Mouse (Mus musculus): Measurements from ENCODE around the gene Csrnp3.
A peak's percentile ranks its signal among the peaks of the same experiment; 100 is the strongest.

Gene Csrnp3

DNA sequence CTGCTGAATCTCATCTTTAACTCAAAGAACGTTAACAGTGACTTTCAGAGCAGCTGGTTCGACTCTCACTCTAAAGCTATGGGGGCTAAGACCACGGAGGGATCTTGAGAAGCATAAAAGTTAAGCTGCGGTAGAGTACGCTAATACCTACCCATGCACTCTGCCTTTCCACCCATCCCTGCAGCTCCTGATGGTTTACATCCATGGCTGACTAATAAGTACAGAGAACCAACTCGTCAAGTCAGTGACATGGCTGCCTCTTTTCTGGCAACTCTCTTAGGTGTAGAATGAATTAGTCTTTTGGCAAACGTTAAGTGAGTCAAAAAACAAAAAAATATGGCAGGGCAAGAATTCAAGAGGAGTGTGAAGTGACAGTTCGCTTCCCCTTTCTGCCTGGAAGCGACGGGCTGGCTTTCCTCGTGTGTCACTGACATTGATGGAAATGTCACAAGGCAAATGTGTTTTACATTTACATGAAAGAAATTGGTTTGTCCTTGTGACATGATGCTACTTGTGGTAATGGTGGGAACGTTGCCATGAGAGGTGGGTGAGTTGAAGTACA lies 19.3 kb downstream of the Csrnp3 start:
- no peak for DNase-seq (ENCODE audit: low read depth, low spot score)

DNA sequence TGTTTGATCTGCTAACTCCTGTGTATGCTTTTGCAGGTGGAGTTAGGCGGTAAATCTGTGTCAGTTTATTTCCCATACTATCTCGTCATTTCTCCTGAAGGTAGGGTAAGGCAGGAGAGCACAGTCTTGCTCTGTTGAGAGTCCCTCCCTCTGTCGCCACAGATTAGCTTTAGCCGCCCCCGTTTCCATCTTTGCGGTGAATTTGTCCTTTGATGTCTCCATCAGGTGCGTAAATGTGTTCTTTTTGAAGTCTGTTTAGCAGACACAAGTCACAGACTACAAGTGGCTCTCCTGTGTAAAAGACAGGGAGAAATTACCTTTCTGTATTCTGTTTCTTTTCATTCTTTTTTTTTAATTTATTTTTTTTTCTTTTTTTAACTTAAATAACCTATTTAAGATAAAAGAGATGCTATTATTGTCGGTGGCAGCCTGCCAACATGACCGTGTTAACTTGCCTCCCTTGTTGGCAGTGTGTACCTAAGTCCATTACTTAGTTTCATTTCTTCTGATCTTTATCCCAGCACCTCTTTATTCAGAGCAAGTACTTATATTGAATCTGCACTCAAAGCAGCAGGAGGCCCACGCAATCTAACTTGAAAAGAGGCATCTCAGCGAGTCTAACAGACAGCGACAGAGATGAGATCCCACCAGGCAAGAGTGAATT lies 25.5 kb downstream of the Csrnp3 start:
- DNase-seq (ENCODE audit: low read depth, low spot score), result no peak

DNA sequence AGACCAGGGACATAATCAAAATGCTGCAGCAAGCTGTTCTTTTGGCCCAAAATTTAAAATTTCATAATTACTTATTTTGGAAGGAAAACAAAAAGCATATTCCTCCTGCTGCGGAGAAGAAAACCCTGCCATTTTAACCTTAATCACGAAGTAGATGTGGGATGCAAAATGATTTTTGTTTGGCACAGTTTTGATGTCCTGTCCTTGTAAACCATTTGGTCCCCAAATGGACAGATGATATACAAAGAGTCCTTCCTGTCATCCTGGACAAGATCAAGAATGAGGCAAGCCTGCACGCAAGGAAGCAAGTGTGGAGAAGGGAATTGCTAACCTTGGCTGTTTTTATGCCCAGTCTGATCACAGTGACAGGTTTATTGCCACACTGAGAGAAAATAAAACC lies 46.0 kb downstream of the Csrnp3 start:
- no peak for DNase-seq (ENCODE audit: low read depth, low spot score)

DNA sequence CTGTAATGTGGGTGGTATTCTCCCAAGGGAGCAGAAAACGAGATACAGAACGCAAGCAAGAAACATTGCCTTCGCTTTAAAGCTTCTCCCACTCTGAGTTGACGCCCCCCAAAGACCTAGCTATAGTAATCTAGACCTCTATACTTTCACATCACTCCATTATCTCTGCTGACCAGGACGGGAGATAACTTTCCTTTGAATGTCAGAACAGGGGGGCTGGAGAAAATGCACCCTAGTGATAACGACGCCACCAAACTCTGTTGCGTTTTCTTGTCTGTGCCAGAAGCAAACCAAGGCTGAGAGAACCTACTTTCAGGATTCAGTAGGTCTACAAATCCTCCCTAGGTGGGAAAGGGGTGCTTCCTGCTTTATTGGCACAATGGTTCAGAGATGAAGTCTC lies 47.7 kb downstream of the Csrnp3 start:
- DNase-seq (ENCODE audit: low read depth, low spot score), result no peak

DNA sequence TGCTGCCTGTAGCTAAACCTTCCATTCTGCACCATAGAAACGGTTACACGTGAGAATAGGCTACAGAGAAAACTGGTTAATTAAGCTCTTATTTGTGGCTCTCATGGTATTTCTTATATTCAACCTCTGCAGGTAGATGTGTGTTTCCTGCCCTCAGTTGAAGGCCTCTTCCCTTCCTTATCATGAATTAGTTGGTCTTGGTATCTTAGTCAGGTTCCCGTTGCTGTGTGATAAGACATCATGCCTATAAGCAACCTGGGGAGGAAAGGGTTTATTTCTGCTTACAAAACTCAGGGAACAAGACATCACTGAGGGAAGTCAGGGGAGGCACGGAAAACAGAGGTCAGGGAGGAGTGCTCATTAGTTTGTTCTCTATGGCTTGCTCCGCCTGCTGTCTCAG lies 48.7 kb downstream of the Csrnp3 start:
- DNase-seq (ENCODE audit: low read depth, low spot score), result no peak

DNA sequence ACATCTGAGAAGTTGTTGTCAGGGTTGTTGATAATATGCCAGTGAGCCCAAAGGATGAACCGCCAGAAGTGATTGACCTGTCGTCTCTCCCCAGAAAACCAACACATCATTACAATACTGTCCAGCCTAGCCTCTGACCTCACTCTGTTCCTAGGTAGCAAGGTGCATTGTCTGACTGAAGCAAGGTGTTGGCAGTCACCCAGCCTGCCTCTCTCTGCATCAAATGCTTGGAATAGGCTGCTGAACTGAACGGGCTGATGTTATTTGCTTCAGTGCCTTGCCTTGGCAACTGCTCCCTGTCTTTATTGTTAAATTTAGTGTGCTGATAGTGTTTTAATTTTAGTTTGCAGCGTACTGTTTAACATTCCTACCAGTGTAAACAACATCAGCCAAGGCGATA lies 51.0 kb downstream of the Csrnp3 start:
- DNase-seq (ENCODE audit: low read depth, low spot score), result no peak

DNA sequence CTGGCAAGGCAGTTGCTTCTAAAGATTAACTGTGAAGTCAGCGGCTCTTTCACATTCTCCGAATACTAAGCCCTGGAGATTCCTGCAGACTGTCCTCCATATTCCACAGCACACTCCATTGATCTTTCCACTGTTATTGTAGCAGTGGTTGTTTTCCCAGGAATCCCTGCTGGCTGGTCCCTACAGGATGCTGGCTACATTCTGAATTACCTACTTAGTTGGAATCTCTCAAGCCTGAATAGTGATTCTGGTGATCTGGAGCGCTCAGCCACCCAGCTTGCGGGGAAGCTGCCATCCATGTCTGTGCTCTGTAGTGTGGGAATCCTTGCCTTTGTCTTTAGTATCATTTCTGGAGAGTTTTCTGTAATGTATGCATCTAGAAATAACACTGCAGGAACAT lies 51.5 kb downstream of the Csrnp3 start:
- DNase-seq (ENCODE audit: low read depth, low spot score), result no peak

DNA sequence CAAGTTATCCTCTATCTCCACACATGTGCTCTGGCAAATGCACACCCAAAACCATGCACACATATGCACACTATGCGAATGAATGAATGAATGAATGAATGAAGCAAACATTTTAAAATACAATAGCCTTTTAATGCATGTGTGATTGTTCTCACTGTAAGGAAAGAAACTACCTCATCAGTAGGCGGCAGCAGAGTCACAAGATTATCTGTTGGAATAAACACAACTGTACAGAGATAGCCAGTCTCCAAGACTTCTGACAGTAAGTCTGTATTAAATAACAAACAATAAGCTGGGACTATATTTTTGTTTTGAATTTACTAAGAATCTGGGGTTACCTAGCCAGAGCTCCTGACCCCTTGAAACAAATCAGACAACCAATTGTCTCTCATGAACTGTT lies 53.9 kb downstream of the Csrnp3 start:
- no peak for DNase-seq (ENCODE audit: low read depth, low spot score)

DNA sequence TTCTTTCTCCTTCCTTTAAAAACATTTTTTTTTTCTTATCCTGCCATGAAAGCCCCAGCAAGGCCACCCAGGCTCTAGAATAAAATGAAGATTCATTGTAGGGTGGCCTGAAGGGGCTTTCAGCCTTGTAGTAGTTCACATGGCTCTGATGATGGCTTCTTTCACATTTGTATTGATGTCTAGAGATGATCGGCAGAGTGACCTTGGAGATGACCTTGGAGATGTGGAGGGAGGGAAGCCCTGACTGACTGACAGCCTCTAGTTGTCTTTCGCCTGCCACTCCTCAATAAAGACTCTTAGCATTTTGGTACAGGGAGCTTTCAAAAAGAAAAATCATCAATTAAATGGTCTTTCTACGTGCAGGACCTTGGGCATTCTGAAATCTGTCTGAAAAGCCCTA lies 63.0 kb downstream of the Csrnp3 start:
- DNase-seq (ENCODE audit: low read depth, low spot score), result no peak

DNA sequence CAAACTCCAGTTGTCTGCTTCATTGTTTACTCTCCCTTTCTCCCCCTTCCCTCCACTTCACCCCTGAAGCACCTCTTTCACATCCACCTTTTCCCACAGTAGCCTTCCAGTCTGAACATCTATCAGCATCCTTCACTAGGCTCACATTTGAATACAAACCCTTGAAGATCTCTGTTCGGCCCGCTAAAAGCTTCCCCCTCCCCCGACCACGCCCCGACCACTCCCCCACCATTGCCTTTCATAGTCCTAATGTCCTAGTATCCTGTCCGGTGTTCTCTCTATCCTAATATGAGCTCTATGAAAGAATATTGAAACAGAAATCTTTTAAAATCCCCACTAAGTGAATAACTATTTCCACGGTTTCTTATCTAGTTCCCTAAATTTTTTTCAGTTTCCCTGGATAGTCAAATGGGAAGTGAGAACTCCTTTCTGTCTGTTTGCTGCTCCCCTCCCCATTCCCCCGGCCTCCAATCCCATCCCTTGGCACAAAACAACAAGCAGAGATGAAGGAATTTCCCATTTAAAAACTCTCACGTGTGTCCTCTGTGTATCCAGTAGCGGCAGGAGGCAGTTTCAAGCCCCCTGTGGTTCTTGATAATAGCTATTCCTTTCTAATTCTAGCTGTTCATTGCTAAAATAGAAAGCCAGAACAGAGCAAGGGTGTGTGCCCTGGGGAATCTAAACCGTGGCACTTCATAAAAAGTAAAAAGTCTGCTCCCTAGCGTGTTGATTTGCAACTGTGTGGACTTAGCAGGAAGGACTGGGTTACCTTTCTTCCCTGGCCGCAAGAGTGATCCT lies 64.4 kb downstream of the Csrnp3 start:
- DNase-seq (ENCODE audit: low read depth, low spot score), result no peak

DNA sequence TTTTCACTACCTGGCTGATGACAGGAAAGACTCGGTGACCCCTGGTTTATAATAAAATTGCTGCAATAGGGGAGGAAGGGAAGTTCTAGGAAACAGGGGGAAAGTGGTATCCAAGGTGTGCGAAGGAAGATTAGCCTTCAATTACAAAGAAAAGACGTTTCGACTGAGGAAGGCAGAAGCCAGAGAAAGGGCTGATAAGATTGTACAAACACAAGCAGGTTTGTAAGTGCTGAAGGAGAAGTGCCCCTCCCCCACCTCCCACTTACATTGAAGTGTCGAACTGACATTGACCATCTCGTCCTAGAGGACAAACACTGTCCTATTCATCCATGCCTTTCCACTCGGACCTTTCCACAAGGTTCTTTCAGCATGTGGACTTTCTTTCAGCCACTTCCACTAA lies 70.4 kb downstream of the Csrnp3 start:
- DNase-seq (ENCODE audit: low read depth, low spot score), result no peak

DNA sequence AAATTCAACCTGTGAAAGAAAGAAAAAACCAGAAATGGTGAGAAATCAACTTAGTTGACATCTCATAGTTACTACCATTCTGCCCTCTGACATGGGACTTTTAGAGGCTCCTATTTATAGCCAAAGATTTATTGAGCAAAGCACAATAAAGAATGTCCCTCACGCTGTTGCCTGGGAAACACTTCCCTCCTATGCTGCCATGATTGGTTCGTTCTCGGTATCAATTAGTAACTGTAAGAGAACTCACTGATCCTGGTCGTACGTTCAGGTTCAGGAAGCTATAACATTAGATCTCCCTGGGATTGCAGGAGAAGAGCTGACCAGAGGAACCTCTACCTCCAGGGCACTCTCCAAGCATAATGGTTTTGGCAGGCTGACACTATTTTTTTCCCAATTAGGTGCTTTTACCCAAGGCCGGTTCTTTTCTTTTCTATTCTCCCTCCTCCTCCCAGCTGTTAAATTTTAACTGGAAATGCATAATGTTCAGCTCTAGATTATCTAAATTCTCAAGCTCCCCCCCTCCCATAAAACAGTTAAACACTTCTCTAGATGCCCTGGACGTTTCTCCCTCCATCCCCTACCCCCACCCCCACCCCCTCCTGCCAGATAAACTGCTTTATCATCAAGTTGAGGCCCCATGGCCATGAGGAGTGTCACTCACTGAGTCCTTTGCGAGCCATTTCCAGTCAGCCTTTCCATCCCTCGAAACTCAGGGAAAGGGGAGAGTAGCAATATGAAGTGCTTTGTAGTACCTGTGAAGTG lies 75.3 kb downstream of the Csrnp3 start:
- no peak for DNase-seq (ENCODE audit: low read depth, low spot score)

DNA sequence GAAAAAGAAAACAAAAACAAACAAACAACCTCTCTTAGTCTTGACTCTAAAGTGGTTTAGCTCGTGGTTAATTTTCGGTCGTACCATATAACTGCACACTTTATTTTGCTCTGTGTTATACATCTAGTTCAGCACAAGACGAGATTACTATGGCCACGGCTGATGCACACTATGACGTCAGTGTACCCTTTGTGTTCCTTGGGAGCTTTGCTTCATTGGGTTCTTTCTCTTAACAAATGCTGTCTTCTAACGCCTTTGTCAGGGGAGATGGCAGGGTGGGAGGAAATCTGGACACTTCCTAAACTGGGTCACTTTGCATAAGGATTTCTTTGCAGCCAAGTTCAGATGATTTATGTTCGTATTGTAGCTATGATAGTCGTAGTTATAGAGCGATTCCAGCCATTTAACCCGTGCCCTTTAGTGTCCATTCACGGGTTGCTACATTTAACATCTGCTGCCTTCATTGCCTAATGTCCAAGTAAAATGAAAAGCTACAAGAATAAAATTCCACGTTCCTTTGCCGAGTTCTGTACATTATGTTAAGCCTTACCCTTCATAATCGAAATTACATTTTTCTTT lies 79.9 kb downstream of the Csrnp3 start:
- DNase-seq (ENCODE audit: low read depth, low spot score), result no peak

DNA sequence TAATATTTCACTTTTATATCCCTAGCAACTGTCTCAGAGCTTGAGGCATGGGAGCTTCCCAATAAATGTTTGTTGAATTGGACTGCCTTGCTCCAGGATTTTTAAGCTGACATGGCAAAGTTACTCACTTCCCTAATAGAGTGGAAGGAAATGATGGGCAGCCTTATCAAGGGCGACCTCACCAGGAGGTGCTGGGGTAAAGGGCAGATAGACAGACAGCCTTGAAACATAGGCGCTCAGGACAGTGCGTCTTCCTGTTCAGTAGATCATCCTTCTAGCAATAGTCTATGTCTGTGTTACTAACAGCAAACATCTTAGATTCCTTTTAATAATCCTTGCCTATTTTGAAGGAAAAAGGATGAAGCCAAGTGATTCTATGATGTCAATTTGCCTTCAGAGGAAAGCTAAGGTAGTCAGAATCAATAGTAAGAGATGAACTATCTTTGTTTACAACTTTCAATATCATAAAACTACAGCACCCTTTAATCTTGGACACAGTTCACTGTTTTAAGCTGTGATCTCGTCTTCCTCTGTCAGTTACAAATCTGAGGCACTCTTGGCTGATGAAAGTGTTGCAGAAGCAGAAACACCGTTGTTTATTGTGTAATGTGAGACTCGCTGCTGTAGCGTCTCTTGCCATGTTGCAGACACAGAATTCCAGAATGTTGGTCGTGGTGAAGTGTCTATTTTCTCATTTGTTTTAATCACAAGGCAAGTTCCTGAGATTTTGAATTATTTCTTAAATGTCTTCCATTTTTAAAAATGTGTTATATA lies 81.6 kb downstream of the Csrnp3 start:
- no peak for DNase-seq (ENCODE audit: low read depth, low spot score)

DNA sequence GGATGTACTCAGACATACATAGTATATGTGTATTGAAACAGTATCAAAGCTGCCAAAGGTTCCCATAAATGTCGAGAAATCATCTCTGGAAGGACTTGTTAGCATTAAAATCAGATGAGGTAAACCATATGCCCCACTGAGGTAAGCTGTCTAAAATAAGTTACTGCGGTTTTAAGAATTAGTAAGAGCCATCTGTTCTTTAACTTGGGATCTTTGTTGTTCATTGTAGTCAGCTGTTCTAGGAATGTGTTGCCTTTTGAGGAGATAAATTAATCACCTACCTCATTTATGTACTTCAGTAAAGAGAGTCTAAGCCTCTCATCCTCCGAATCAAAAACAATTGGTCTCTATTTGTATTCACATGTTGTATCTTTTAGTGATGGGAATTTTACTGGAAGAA lies 83.7 kb downstream of the Csrnp3 start:
- DNase-seq (ENCODE audit: low read depth, low spot score), result no peak

DNA sequence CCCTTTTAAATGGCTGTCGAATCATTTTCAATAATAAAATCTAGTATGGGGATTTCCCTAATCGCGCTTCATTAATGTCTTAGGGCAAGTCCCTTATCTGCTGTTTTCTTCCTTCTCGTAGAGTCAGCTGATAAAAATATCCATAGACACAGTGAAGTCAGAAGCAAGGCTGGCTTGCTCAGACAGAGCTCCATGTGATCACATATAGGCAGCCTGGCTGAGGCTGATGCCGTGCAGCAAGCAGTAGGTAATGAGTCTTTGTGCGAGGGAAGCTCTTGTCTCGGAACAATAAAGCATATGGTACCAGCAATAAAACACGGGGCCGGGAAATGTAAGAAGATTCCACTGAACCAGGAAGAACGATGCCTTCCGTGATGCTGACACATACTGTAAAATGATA lies 84.4 kb downstream of the Csrnp3 start:
- peak; percentile 31 for DNase-seq (ENCODE audit: low read depth, low spot score)

DNA sequence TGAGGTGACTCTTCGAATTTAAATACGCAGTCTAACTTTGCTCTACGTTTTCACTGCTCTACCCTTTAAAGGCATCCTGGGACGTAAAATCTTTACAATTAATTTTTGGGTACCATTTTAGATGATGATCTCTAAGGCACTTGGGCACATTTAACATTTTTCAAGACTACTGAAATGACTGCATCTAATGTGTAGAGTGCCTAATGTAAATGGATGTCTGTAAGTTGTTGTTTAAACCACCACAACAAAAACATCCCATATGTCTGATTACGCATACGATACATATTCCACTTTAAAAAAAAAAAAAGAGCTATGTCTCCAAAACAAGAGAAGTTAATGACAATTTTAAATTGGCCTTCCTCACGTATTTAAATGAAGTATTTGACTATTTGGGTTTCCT lies 85.7 kb downstream of the Csrnp3 start:
- DNase-seq (ENCODE audit: low read depth, low spot score), result no peak

DNA sequence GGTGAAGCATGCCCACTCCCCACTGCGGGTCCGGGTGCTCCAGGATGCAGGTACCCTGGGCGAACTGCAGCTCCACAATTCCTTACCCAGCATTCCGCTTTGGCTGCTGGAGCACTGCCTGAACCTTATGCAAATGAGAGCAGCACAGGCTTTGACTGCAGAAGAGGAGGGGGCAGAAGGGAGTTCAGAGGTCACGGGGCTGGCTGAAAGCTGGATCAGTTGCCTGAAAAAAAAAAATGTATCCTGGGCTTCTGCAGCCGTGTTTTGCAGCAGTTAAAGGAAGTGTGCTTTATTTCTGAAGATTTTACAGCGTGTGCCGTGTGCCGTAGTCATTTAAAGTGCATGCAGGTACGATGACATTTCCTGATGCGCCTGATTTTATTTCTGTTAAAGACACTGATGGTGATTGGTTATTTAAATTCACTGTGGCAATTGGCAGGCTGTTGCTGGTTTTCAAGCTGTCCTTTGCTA lies 86.3 kb downstream of the Csrnp3 start:
- peak; percentile 63 for DNase-seq (ENCODE audit: low read depth, low spot score)

DNA sequence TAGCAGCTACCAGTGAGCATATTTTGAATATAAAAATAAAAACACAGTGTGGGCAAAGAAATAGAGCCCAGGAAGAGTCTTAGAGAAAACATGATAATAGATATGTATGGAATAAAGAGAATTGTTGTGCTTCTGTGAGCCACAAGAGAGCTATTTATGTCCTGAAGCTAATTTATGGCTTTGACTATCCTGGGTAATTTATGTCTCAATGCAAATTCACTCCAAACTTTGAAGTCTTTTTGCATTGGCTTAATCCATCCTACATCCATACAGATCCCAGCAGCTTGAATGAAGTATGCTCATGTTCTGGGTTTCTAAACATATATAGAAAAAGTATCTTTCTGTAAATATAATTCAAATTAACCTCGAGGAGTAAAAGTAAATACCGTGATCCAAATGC lies 88.5 kb downstream of the Csrnp3 start:
- peak; percentile 36 for DNase-seq (ENCODE audit: low read depth, low spot score)

DNA sequence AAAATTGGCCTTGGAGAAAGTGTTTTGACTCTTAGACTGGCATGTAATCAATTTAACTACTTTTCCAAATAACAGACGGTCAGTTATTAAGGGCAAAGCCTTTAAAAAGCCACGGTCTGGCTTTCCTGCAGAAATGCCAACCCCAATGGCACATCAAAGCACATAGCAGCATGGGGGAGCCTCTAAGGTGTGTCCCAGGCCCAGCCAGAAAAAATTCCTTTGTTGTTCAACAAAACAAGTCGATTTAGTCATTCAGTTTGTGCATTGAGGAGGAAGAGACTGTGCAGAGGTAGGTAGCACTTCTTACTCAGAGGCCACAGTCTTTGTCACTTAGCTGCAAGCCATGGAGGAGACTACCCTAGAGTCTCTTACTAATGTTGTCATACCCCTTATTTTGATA lies 93.3 kb downstream of the Csrnp3 start:
- DNase-seq (ENCODE audit: low read depth, low spot score), result no peak

DNA sequence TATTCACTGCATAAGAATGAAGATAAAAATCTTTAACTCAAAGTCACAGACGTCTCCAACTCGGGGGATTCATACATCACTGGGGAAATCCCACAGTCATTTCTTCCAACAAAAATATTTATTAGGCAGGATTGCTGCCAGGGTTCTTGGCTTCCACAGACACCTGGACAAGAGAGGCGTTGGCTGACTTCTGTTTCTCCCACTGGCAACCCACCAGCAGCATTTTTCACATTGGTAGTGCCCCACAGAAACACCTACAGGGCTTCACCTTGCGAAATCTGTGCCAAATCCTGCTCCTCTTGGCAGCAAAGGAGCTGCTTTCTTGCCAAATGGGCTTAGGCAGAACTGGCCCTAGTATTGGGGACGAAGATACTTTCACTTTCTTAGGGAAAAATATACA lies 94.8 kb downstream of the Csrnp3 start:
- no peak for DNase-seq (ENCODE audit: low read depth, low spot score)
